Mouse (Mus musculus) T-helper 2 cell (primary cell): ENCODE measurements around the gene Rbm8a2.

ENCODE experiments used
- in situ Hi-C: fragments of 300-600 bp; cut with MboI, MseI; formaldehyde crosslinking; loops from one replicate; pipeline ENCODE4 v1.15.1; 2025; ENCODE audit warnings: high pct_unique_total_duplicates

Gene Rbm8a2

DNA sequence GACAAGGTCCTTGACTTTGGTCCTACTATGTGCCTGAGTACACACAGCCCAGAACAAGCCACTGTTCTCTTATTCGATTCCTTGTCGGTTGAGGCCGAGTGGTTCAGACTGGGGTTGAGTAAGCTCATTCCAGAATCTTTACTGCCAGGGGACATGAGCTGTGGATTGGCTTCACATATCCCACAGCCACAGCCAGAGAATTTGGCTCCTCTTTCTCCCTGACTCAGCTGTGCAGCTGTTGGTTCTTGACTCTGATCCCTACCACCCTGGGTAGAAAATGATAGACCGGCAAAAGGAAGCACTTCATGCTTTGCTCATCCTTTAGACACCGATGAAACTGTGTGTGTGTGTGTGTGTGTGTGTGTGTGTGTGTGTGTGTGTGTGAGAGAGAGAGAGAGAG, 47.5 kb downstream of the Rbm8a2 start:
- in situ Hi-C loops, result loop anchor here (25.0 kb wide), 1 partner anchor 1344 kb away; no protein-coding TSS in a partner anchor
